Mouse (Mus musculus) C2C12 (cell line): Measurements from ENCODE around the gene Eef1akmt2.

Experiments used
- CEBPB ChIP-seq: IDR thresholded peaks from one replicate; pipeline ENCODE4 v1.6.1; 2011; ENCODE audit warnings: low read depth, mild to moderate bottlenecking, control low read depth, moderate library complexity
- CTCF ChIP-seq: IDR thresholded peaks from one replicate; pipeline ENCODE4 v1.5.1; 2011; ENCODE audit not compliant: control insufficient read depth, insufficient read depth, insufficient read length
- FOSL1 ChIP-seq: IDR thresholded peaks from one replicate; pipeline ENCODE4 v1.8.0; 2011; ENCODE audit warnings: mild to moderate bottlenecking, low read length; ENCODE audit not compliant: poor library complexity, insufficient read depth, severe bottlenecking
- MAX ChIP-seq: IDR thresholded peaks from one replicate; pipeline ENCODE4 v1.6.1; 2011; ENCODE audit warnings: mild to moderate bottlenecking, control low read depth
- MYOD1 ChIP-seq: IDR thresholded peaks from one replicate; pipeline ENCODE4 v1.6.1; 2011; ENCODE audit warnings: low read depth; ENCODE audit not compliant: control insufficient read depth, insufficient read length
- MYOG ChIP-seq: IDR thresholded peaks from one replicate; pipeline ENCODE4 v1.6.1; 2011; ENCODE audit not compliant: control insufficient read depth, insufficient read length; ENCODE audit errors: extremely low read depth
- USF1 ChIP-seq: IDR thresholded peaks from one replicate; pipeline ENCODE4 v1.6.1; 2011; ENCODE audit warnings: low read depth, mild to moderate bottlenecking, control low read depth, moderate library complexity

DNA sequence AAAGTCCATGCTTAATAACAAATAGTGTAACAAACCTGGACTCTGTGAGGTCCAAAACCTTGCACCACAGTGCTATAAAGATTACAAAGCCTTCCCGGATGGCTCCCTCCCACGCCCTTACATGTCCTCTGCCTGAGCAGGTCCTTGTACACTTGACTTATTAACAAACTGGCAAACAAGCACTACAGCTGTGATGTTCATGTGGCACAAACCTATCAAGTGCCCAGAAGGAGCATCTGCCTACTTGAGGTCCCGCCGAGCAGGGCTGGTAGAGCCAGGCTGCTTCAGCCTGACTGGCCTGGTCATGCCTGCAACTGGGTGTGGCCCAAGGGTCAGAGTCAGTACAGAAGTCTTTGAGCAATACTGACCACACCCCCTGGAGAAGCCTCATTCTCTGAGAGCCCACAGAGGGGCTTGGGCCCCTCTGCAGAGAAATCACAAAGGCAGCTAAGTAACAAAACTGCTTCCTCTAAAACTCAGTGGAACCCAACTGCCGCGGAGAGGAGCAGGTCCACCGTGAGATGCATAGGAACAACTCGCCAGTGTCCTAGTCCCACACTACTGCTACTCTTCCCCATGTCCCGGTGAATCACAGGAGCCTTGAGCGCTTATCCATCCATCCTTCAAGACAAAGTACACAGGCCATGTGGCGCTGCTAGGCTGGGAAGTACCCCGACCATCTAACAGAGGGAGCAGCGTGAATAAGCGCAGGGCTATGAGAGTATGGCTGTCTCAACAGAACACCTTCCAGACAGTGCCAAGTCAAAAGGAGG lies 61.8 kb downstream of the Eef1akmt2 start:
- TF ChIP-seq CTCF: no peak
- TF ChIP-seq USF1: no peak
- no peak for TF ChIP-seq CEBPB
- TF ChIP-seq MAX: no peak
- no peak for TF ChIP-seq MYOD1
- TF ChIP-seq MYOG: no peak
- no peak for TF ChIP-seq FOSL1
